Mouse (Mus musculus) heart, postnatal 0 days (tissue): Measurements from ENCODE around the gene Traf3.

Source experiments
- CTCF ChIP-seq: IDR thresholded peaks from 2 replicates; pipeline ENCODE4 v1.5.1; 2016; ENCODE audit warnings: antibody characterized with exemption, control low read depth, low read depth
- EP300 ChIP-seq: IDR thresholded peaks from 2 replicates; pipeline ENCODE4 v1.6.1; 2016; ENCODE audit warnings: antibody characterized with exemption, low read depth

DNA sequence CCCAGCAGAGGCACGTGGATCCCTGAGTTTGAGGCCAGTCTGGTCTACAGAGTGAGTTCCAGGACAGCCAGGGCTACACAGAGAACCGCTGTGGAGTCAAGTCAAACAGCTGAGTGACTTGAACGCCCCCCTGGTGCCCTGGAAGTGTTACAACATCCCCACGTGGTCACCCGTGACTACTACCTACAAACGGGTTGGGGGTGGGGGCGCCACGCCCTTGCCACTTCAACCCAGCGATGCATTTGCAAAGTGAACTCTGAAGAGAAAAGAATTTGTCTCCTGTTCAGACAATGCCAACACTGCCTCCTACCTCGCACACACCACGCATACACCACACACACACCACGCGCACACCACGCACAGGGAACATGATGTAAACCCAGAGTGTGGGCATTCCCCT, 143.8 kb downstream of the Traf3 start:
- TF ChIP-seq CTCF = no peak
- no peak for TF ChIP-seq EP300
